ENCODE assay signal across 8 mouse cellular contexts in genomic region chr7:73628071-73628470, GRCm38 (mm10).
DNase-seq lines count a peak whose midpoint lies in the region; ATAC-seq lines count a peak whose summit lies in the region.

No protein-coding gene starts in this region.

- 0 out of 2 replicates have a peak, but pooled peaks cover 3% of the 10 kb centered on the region for H3K4me1 ChIP-seq in intestine, embryonic 14.5 days (replicated peaks; ENCODE audit: control insufficient read depth, insufficient read depth, low read length)

- no peaks in the 10 kb centered on the region for H3K9me3 ChIP-seq in intestine, embryonic 14.5 days (ENCODE audit: control insufficient read depth, low read length)

- H3K27me3 ChIP-seq in intestine, embryonic 14.5 days (replicated peaks; ENCODE audit: control insufficient read depth, insufficient read depth, low read length), result no peaks in the 10 kb centered on the region

- 1% methylated on average over 6 of the region's 6 CpGs for WGBS in intestine, embryonic 14.5 days

- intact Hi-C loops in left cerebral cortex, postnatal 14 days (cut with DNase I), result loop anchor here (5.0 kb wide), 1 partner anchor 176 kb away; no protein-coding TSS in a partner anchor

- DNase-seq in ovary, postnatal 36 days (ENCODE audit: low spot score), result peak; percentile 39
- no peak for DNase-seq in ovary, postnatal 10 days (ENCODE audit: low spot score)
- DNase-seq in embryo, embryonic 10.5 days (ENCODE audit: low spot score), result peak; percentile 95
- DNase-seq in gastrocnemius, postnatal 25 days, result peak; percentile 40
- DNase-seq in intestine, embryonic 14.5 days (ENCODE audit: low spot score), result peak; percentile 79
- peak; percentile 77 to 84 for DNase-seq in left cerebral cortex, postnatal 14 days (ENCODE audit: low spot score in 2 of 2)
- DNase-seq in skeletal muscle tissue, adult 2 months (ENCODE audit: low read depth, low spot score), result peak; percentile 83

- no peak overlapping the region for H3K4me3 ChIP-seq in intestine, embryonic 14.5 days (ENCODE audit: low read depth, low read length)

- H3K9ac ChIP-seq in intestine, embryonic 14.5 days (ENCODE audit: low read length), result no peak overlapping the region

- H3K36me3 ChIP-seq in intestine, embryonic 14.5 days (ENCODE audit: control insufficient read depth, insufficient read depth, low read length), result no peaks in the 10 kb centered on the region

- peak; percentile 58 for ATAC-seq in intestine, embryonic 14.5 days (replicated peaks; ENCODE audit: low FRiP score, low TSS enrichment, low read depth)
- ATAC-seq in megakaryocyte progenitor cell, adult 5-6 weeks (replicated peaks; ENCODE audit: poor library complexity), result peak; percentile 99

- H3K27ac ChIP-seq in intestine, embryonic 14.5 days (ENCODE audit: low read depth), result no peak overlapping the region

- H3K4me2 ChIP-seq in intestine, embryonic 14.5 days (ENCODE audit: low read length), result no peak overlapping the region
